Mouse (Mus musculus) kidney, embryonic 15.5 days (tissue): ENCODE data around the gene Dcp1a. TPM values are rescaled to one million over a fixed set of nuclear protein-coding genes. Genes with fewer than 3 reads are reported as not detected.

ENCODE experiments used
- ATAC-seq: fragments of 200-750 bp; cut with Nextera tagmentation; replicated peaks from 2 replicates; pipeline ENCODE4 v1.8.0; 2017; ENCODE audit warnings: moderate TSS enrichment; ENCODE audit not compliant: low FRiP score
- H3K27ac ChIP-seq: fragments of 300-500 bp; sonication (generic); 2 replicates; pipeline ENCODE4 v1.5.1; 2015; ENCODE audit warnings: mild to moderate bottlenecking, inconsistent platforms
- H3K27me3 ChIP-seq: fragments of 300-500 bp; sonication (generic); 2 replicates; pipeline ENCODE4 v1.6.1; 2015; ENCODE audit warnings: inconsistent platforms
- H3K36me3 ChIP-seq: fragments of 300-500 bp; sonication (generic); 2 replicates; pipeline ENCODE4 v1.6.1; 2015; ENCODE audit warnings: inconsistent platforms
- H3K4me1 ChIP-seq: fragments of 300-500 bp; sonication (generic); 2 replicates; pipeline ENCODE4 v1.6.1; 2015; ENCODE audit warnings: inconsistent platforms
- H3K4me2 ChIP-seq: fragments of 300-500 bp; sonication (generic); 2 replicates; pipeline ENCODE4 v1.6.1; 2015; ENCODE audit warnings: moderate library complexity, mild to moderate bottlenecking, inconsistent platforms
- H3K4me3 ChIP-seq: fragments of 300-500 bp; sonication (generic); replicated peaks from 2 replicates; pipeline ENCODE4 v1.5.1; 2015; ENCODE audit warnings: mild to moderate bottlenecking, inconsistent platforms
- H3K9ac ChIP-seq: fragments of 300-500 bp; sonication (generic); 2 replicates; pipeline ENCODE4 v1.6.1; 2015; ENCODE audit warnings: mild to moderate bottlenecking, inconsistent platforms
- H3K9me3 ChIP-seq: fragments of 300-500 bp; sonication (generic); replicated peaks from 2 replicates; pipeline ENCODE4 v1.6.1; 2016; ENCODE audit warnings: inconsistent platforms
- WGBS: fragments of 180-500 bp; shearing (Covaris S2); methylation state at CpG from one replicate; pipeline ENCODE4 v1.1.7; 2015; ENCODE audit warnings: mixed read lengths; 5-methylcytosine and 5-hydroxymethylcytosine counted together
- polyA plus RNA-seq: library from polyadenylated mRNA; unstranded; fragments of >200 nt; fragmentation: Nextera tagmentation; extraction: Ambion mirVana; gene quantifications from 2 replicates; pipeline ENCODE4 v1.2.1, GENCODE M21; 2015

Dcp1a gene
- polyA plus RNA-seq: 26.9 and 30.0 TPM in 2 replicates

DNA sequence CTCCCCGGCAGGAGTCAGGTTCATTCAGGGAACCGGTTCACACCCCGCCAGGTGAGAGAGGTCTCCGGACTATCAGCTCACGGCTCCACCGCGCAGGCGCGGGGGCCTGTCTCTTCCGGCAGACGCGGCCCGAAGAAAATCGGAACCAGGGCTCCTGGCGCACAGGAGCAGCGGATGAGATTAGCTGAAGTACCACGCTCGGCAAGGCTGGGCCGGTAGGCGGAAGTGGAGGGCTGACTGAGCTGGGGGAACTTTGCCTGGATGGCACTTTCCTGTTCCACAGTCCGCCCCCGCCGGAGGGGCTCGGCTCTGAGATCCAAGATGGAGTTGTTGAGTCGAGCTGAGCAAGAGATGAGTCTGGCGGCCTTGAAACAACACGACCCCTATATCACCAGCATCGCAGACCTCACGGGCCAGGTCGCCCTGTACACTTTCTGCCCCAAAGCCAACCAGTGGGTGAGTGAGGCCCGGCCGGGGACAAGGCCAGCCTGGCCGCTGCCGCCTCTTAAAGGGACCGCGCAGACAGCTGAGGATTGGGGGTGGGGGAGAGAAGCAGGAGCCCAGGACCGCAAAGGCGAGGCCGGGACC is at the start of gene Dcp1a:
Gene Dcp1a (plus strand): TSS at position 175 of the 588 bp plus-strand sequence.
- Histone ChIP-seq H3K27me3 (no peaks in the 10 kb centered on the region), H3K4me1 (peaks cover 16% of the 10 kb centered on the region), H3K36me3 (peaks cover 26% of the 10 kb centered on the region), H3K4me3 (peak within 1 kb of the TSS; percentile 90), H3K9me3 (no peaks in the 10 kb centered on the region), H3K27ac (peak within 1 kb of the TSS; percentile 90), H3K4me2 (peak within 1 kb of the TSS; percentile 73), H3K9ac (peak within 1 kb of the TSS; percentile 93)
- under 1% methylated on average over 39 of the region's 39 CpGs for WGBS
- ATAC-seq: peak; percentile 99

- no peak overlapping the region for H3K4me3 ChIP-seq
- H3K27me3 ChIP-seq: no peaks in the 10 kb centered on the region
- no peak overlapping the region for H3K9ac ChIP-seq
- no peaks in the 10 kb centered on the region for H3K9me3 ChIP-seq
- H3K4me2 ChIP-seq: peak overlapping the region; percentile 16; the same call in 1 of the 2 replicates
- peaks cover 12% of the 10 kb centered on the region for H3K4me1 ChIP-seq
- no peak overlapping the region for H3K27ac ChIP-seq
- H3K36me3 ChIP-seq: no peaks in the 10 kb centered on the region
- ATAC-seq: no peak
- 63% methylated on average over 9 of the region's 9 CpGs for WGBS
Measured at GRCm38 (mm10) chr14:30429606-30430005, 49.7 kb upstream of the Dcp1a start.

DNA sequence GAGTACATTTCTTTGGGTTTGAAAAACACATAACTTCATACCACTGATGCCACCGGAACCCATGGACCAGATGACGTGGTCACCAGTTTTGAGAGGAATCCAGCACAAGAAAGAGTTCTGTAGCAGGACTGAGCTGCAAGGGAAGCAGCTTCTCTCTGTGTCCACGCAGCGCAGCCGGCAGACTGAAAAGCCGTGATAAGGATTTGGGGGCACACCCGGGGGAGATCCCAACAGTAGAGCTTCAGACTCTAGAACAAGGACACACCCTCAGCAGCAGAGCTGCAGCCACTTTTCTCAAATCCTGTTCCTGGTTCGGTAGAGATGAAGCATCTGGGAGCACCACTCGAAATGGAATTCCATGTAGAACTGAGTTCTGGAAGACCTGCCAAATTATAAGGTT is 49.3 kb upstream of the Dcp1a start:
- no peak overlapping the region for H3K4me3 ChIP-seq
- no peaks in the 10 kb centered on the region for H3K9me3 ChIP-seq
- no peak overlapping the region for H3K9ac ChIP-seq
- 94% methylated on average over 9 of the region's 9 CpGs for WGBS
- no peaks in the 10 kb centered on the region for H3K27me3 ChIP-seq
- no peak for ATAC-seq
- no peak overlapping the region for H3K4me2 ChIP-seq
- no peaks in the 10 kb centered on the region for H3K36me3 ChIP-seq
- H3K4me1 ChIP-seq: peaks cover 11% of the 10 kb centered on the region
- H3K27ac ChIP-seq: no peak overlapping the region

- peaks cover 6% of the 10 kb centered on the region for H3K4me1 ChIP-seq
- H3K9me3 ChIP-seq: no peaks in the 10 kb centered on the region
- 78% methylated on average over 5 of the region's 5 CpGs for WGBS
- H3K27ac ChIP-seq: no peak overlapping the region
- ATAC-seq: no peak
- H3K27me3 ChIP-seq: no peaks in the 10 kb centered on the region
- no peak overlapping the region for H3K9ac ChIP-seq
- no peak overlapping the region for H3K4me3 ChIP-seq
- H3K4me2 ChIP-seq: no peak overlapping the region
- H3K36me3 ChIP-seq: no peaks in the 10 kb centered on the region
Measured at GRCm38 (mm10) chr14:30430446-30430845, 48.9 kb upstream of the Dcp1a start.

GRCm38 (mm10) chr14:30435316-30435715 is 44.0 kb upstream of the Dcp1a start:
- no peak overlapping the region for H3K27ac ChIP-seq
- no peaks in the 10 kb centered on the region for H3K36me3 ChIP-seq
- 92% methylated on average over 5 of the region's 5 CpGs for WGBS
- H3K9ac ChIP-seq: no peak overlapping the region
- H3K27me3 ChIP-seq: no peaks in the 10 kb centered on the region
- H3K9me3 ChIP-seq: no peaks in the 10 kb centered on the region
- H3K4me3 ChIP-seq: no peak overlapping the region
- no peak for ATAC-seq
- no peaks in the 10 kb centered on the region for H3K4me1 ChIP-seq
- H3K4me2 ChIP-seq: no peak overlapping the region

DNA sequence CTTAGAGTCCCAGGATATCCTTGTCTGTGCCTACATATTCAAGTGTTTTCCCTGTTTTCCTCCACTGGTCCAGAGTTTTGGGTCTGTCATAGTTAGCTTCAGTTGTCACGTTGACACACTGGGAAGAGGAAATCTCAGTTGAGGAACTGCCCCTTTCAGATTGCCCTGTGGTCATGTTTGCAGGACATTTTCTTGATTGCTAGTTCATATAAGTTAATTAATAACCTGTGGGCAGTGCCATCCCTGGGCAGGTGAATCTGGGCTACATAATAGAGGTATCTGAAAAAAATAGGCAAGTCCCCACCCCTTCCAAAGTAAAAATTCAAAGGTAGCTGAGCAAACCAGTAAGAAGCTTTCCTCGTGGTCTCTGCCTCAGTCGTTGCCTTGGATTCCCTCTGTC is 39.4 kb upstream of the Dcp1a start:
- WGBS: 76% methylated on average over 3 of the region's 3 CpGs
- H3K4me2 ChIP-seq: no peak overlapping the region
- no peak for ATAC-seq

DNA sequence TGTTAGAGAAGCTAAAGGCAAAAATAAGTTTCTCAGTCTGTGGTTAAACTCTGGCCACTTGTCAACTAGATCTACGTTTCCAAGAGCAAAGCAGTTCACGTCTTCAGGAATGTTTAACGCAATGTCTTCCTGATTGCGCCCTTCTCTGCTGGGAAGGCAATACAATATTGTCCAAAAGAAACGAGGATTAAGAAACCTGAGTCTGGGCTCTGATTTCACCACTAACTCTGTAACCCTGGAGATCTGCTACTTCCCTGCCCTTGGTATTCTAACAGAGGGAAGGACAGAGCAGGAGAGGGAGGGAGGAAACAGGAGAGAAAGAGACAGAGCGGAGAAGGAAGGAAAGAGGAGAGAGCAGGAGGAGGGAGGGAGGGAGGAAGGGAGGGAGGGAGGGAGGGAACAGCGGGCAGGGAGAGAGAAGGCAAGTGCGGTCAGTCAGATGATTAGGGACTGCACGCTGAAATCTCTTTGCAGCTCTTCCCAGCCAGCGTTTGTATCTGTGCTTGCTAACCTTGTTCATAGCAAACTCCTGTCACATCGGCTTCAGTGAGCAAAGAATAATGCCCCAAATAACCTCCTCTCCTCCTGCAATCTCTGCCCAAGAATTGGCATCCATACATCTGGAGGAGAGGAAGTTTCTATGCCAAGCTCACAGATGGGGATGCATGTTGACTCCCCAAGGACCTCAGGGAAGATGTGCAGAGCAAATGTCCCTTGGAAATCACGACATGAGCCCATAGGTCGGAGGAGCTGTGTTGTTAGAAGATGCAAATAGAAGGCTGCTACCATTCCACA is 23.3 kb upstream of the Dcp1a start:
- H3K27ac ChIP-seq: no peak overlapping the region
- no peak overlapping the region for H3K9ac ChIP-seq
- H3K4me2 ChIP-seq: peak overlapping the region; percentile 34
- no peaks in the 10 kb centered on the region for H3K36me3 ChIP-seq
- no peak for ATAC-seq
- H3K27me3 ChIP-seq: peaks cover 8% of the 10 kb centered on the region; the same call in 1 of the 2 replicates
- H3K9me3 ChIP-seq: no peaks in the 10 kb centered on the region
- peaks cover 19% of the 10 kb centered on the region for H3K4me1 ChIP-seq
- no peak overlapping the region for H3K4me3 ChIP-seq
- WGBS: 20% methylated on average over 12 of the region's 13 CpGs

More for the DNA sequence above, 39.4 kb upstream of the Dcp1a start:
- H3K27ac ChIP-seq: no peak overlapping the region
- no peaks in the 10 kb centered on the region for H3K9me3 ChIP-seq
- H3K9ac ChIP-seq: no peak overlapping the region
- no peaks in the 10 kb centered on the region for H3K27me3 ChIP-seq
- no peak overlapping the region for H3K4me3 ChIP-seq
- H3K36me3 ChIP-seq: no peaks in the 10 kb centered on the region
- H3K4me1 ChIP-seq: no peaks in the 10 kb centered on the region

GRCm38 (mm10) chr14:30457436-30457835 is 21.9 kb upstream of the Dcp1a start:
- ATAC-seq: no peak
- H3K4me2 ChIP-seq: no peak overlapping the region
- peaks cover 19% of the 10 kb centered on the region for H3K4me1 ChIP-seq
- no peak overlapping the region for H3K27ac ChIP-seq
- WGBS: 55% methylated on average over 7 of the region's 7 CpGs
- no peak overlapping the region for H3K4me3 ChIP-seq
- H3K27me3 ChIP-seq: peaks cover 10% of the 10 kb centered on the region; the same call in 1 of the 2 replicates
- no peaks in the 10 kb centered on the region for H3K9me3 ChIP-seq
- H3K36me3 ChIP-seq: no peaks in the 10 kb centered on the region
- H3K9ac ChIP-seq: no peak overlapping the region

- no peak for ATAC-seq
- Histone ChIP-seq H3K9ac (no peak overlapping the region), H3K27me3 (peaks cover 10% of the 10 kb centered on the region; the same call in 1 of the 2 replicates), H3K4me2 (no peak overlapping the region), H3K36me3 (no peaks in the 10 kb centered on the region), H3K4me1 (peaks cover 19% of the 10 kb centered on the region), H3K9me3 (no peaks in the 10 kb centered on the region), H3K4me3 (no peak overlapping the region), H3K27ac (no peak overlapping the region)
- WGBS: 13% methylated on average over 2 of the region's 2 CpGs
Measured at GRCm38 (mm10) chr14:30457897-30458296, 21.4 kb upstream of the Dcp1a start.

DNA sequence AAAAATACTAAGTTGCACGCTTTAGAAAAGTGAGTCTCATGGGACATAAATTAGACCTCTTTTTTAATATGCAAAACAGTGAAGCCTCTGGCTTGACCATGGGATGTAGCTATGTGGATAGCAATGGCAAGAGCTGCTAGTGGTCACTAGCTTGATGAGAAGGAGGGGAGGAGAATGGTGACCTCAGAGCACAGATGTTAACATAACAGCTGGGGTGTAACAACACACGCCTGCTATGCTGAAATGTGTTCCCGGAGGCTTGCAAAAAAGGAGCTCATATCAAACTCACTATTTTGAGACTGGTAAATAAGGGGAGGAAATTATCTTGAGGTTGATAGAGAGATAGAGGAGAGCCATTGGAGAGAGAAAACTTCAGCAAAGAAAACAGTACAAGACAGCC is 20.5 kb upstream of the Dcp1a start:
- 59% methylated on average over 3 of the region's 3 CpGs for WGBS
- no peaks in the 10 kb centered on the region for H3K36me3 ChIP-seq
- H3K9me3 ChIP-seq: no peaks in the 10 kb centered on the region

GRCm38 (mm10) chr14:30459891-30460523 is 19.3 kb upstream of the Dcp1a start:
- H3K27ac ChIP-seq: no peak overlapping the region
- no peaks in the 10 kb centered on the region for H3K9me3 ChIP-seq
- H3K9ac ChIP-seq: no peak overlapping the region
- no peak overlapping the region for H3K4me3 ChIP-seq
- H3K27me3 ChIP-seq: peaks cover 10% of the 10 kb centered on the region; the same call in 1 of the 2 replicates
- no peaks in the 10 kb centered on the region for H3K36me3 ChIP-seq
- no peak for ATAC-seq
- 6% methylated on average over 14 of the region's 14 CpGs for WGBS
- H3K4me2 ChIP-seq: peak overlapping the region; percentile 30; the same call in 1 of the 2 replicates
- H3K4me1 ChIP-seq: peaks cover 19% of the 10 kb centered on the region

More for the DNA sequence above, 20.5 kb upstream of the Dcp1a start:
- Histone ChIP-seq H3K4me2 (no peak overlapping the region), H3K4me1 (peaks cover 19% of the 10 kb centered on the region), H3K4me3 (no peak overlapping the region), H3K27me3 (peaks cover 10% of the 10 kb centered on the region; the same call in 1 of the 2 replicates), H3K27ac (no peak overlapping the region), H3K9ac (no peak overlapping the region)
- ATAC-seq: no peak

DNA sequence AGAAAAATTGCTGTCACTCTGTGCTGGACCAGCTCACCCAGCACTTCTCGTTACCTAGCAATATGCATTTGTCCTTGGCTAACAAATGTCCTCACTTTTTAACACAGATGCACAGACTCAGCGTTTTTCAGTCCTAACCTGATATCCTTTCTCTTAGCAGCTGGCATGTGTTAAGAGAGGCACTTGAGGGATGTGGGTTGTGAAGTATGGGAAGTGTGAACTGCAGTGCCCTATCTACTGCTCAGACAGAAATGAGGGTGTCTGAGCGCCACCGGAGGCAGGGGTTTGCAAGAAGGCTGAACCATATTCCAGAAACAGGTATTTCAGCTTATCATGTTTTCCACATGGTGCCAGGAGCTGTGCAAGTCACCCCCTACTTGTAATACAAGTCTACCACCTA is 16.0 kb upstream of the Dcp1a start:
- no peak for ATAC-seq
- Histone ChIP-seq H3K36me3 (no peaks in the 10 kb centered on the region), H3K4me1 (peaks cover 3% of the 10 kb centered on the region), H3K27me3 (peaks cover 10% of the 10 kb centered on the region; the same call in 1 of the 2 replicates), H3K27ac (no peak overlapping the region), H3K9me3 (no peaks in the 10 kb centered on the region), H3K4me2 (no peak overlapping the region), H3K9ac (no peak overlapping the region), H3K4me3 (no peak overlapping the region)
- WGBS: 78% methylated on average over 4 of the region's 4 CpGs
